Mouse (Mus musculus): ENCODE results near the gene Entpd2. TPM values are rescaled to one million over a fixed set of nuclear protein-coding genes. Genes with fewer than 3 reads are reported as not detected.

Gene Entpd2
- polyA plus RNA-seq, 1 experiment from 2014 or later = 7.4 TPM

- WGBS = 81% methylated on average over 11 of the region's 11 CpGs
Measured at GRCm38 (mm10) chr2:25432326-25433098, 36.8 kb downstream of the Entpd2 start.

GRCm38 (mm10) chr2:25433101-25433500, 37.4 kb downstream of the Entpd2 start:
- Histone ChIP-seq H3K36me3 (ENCODE audit: control insufficient read depth, insufficient read depth, low read length) (peaks cover 28% of the 10 kb centered on the region), H3K27ac (ENCODE audit: low read depth, low read length) (no peak overlapping the region)

More at GRCm38 (mm10) chr2:25432326-25433098, 36.8 kb downstream of the Entpd2 start:
- Histone ChIP-seq H3K9ac (ENCODE audit: low read depth, low read length) (no peak overlapping the region), H3K4me3 (ENCODE audit: low read length) (no peak overlapping the region), H3K27me3 (replicated peaks; ENCODE audit: control insufficient read depth, insufficient read depth, low read length) (no peaks in the 10 kb centered on the region), H3K9me3 (ENCODE audit: control insufficient read depth, low read length) (no peaks in the 10 kb centered on the region), H3K4me2 (ENCODE audit: low read length) (no peak overlapping the region), H3K27ac (ENCODE audit: low read depth, low read length) (no peak overlapping the region), H3K4me1 (ENCODE audit: control insufficient read depth, insufficient read depth, low read depth, low read length) (peaks cover 25% of the 10 kb centered on the region), H3K36me3 (ENCODE audit: control insufficient read depth, insufficient read depth, low read length) (peaks cover 26% of the 10 kb centered on the region)
- no peak for ATAC-seq

GRCm38 (mm10) chr2:25434292-25434691, 38.6 kb downstream of the Entpd2 start:
- Histone ChIP-seq H3K4me2 (ENCODE audit: low read length) (no peak overlapping the region), H3K4me3 (ENCODE audit: low read length) (no peak overlapping the region), H3K9me3 (ENCODE audit: control insufficient read depth, low read length) (no peaks in the 10 kb centered on the region), H3K36me3 (ENCODE audit: control insufficient read depth, insufficient read depth, low read length) (peaks cover 40% of the 10 kb centered on the region), H3K27me3 (replicated peaks; ENCODE audit: control insufficient read depth, insufficient read depth, low read length) (no peaks in the 10 kb centered on the region), H3K27ac (ENCODE audit: low read depth, low read length) (no peak overlapping the region), H3K9ac (ENCODE audit: low read depth, low read length) (no peak overlapping the region), H3K4me1 (ENCODE audit: control insufficient read depth, insufficient read depth, low read depth, low read length) (peaks cover 25% of the 10 kb centered on the region)
- no peak for ATAC-seq
- WGBS = 89% methylated on average over 8 of the region's 8 CpGs

More at GRCm38 (mm10) chr2:25433101-25433500, 37.4 kb downstream of the Entpd2 start:
- no peak for ATAC-seq
- H3K9me3 ChIP-seq (ENCODE audit: control insufficient read depth, low read length) = no peaks in the 10 kb centered on the region
- H3K9ac ChIP-seq (ENCODE audit: low read depth, low read length) = no peak overlapping the region
- H3K4me1 ChIP-seq (ENCODE audit: control insufficient read depth, insufficient read depth, low read depth, low read length) = peaks cover 25% of the 10 kb centered on the region
- no peak overlapping the region for H3K4me2 ChIP-seq (ENCODE audit: low read length)
- 94% methylated on average over 17 of the region's 17 CpGs for WGBS
- no peak overlapping the region for H3K4me3 ChIP-seq (ENCODE audit: low read length)
- no peaks in the 10 kb centered on the region for H3K27me3 ChIP-seq (replicated peaks; ENCODE audit: control insufficient read depth, insufficient read depth, low read length)

GRCm38 (mm10) chr2:25436286-25436820, 40.7 kb downstream of the Entpd2 start:
- no peaks in the 10 kb centered on the region for H3K27me3 ChIP-seq (replicated peaks; ENCODE audit: control insufficient read depth, insufficient read depth, low read length)
- no peak overlapping the region for H3K4me2 ChIP-seq (ENCODE audit: low read length)
- no peak overlapping the region for H3K9ac ChIP-seq (ENCODE audit: low read depth, low read length)
- no peak overlapping the region for H3K27ac ChIP-seq (ENCODE audit: low read depth, low read length)
- ATAC-seq = no peak
- H3K36me3 ChIP-seq (ENCODE audit: control insufficient read depth, insufficient read depth, low read length) = peaks cover 55% of the 10 kb centered on the region
- whole genome bisulfite sequencing = 96% methylated on average over 10 of the region's 10 CpGs
- peaks cover 4% of the 10 kb centered on the region for H3K4me1 ChIP-seq (ENCODE audit: control insufficient read depth, insufficient read depth, low read depth, low read length)
- H3K9me3 ChIP-seq (ENCODE audit: control insufficient read depth, low read length) = no peaks in the 10 kb centered on the region
- no peak overlapping the region for H3K4me3 ChIP-seq (ENCODE audit: low read length)

GRCm38 (mm10) chr2:25441067-25441466, 45.4 kb downstream of the Entpd2 start:
- Histone ChIP-seq H3K36me3 (ENCODE audit: control insufficient read depth, insufficient read depth, low read length) (peaks cover 77% of the 10 kb centered on the region), H3K4me3 (ENCODE audit: low read length) (no peak overlapping the region), H3K4me1 (ENCODE audit: control insufficient read depth, insufficient read depth, low read depth, low read length) (no peaks in the 10 kb centered on the region), H3K9ac (ENCODE audit: low read depth, low read length) (no peak overlapping the region), H3K4me2 (ENCODE audit: low read length) (no peak overlapping the region), H3K9me3 (ENCODE audit: control insufficient read depth, low read length) (no peaks in the 10 kb centered on the region), H3K27ac (ENCODE audit: low read depth, low read length) (no peak overlapping the region), H3K27me3 (replicated peaks; ENCODE audit: control insufficient read depth, insufficient read depth, low read length) (no peaks in the 10 kb centered on the region)
- WGBS = 89% methylated on average over 20 of the region's 20 CpGs
- ATAC-seq = no peak

- 94% methylated on average over 14 of the region's 14 CpGs for WGBS
- H3K27ac ChIP-seq (ENCODE audit: low read depth, low read length) = no peak overlapping the region
- peaks cover 77% of the 10 kb centered on the region for H3K36me3 ChIP-seq (ENCODE audit: control insufficient read depth, insufficient read depth, low read length)
- H3K9ac ChIP-seq (ENCODE audit: low read depth, low read length) = no peak overlapping the region
- no peak overlapping the region for H3K4me2 ChIP-seq (ENCODE audit: low read length)
- no peaks in the 10 kb centered on the region for H3K4me1 ChIP-seq (ENCODE audit: control insufficient read depth, insufficient read depth, low read depth, low read length)
- no peak for ATAC-seq
- no peaks in the 10 kb centered on the region for H3K9me3 ChIP-seq (ENCODE audit: control insufficient read depth, low read length)
- no peaks in the 10 kb centered on the region for H3K27me3 ChIP-seq (replicated peaks; ENCODE audit: control insufficient read depth, insufficient read depth, low read length)
- no peak overlapping the region for H3K4me3 ChIP-seq (ENCODE audit: low read length)
Measured at GRCm38 (mm10) chr2:25442682-25443081, 47.0 kb downstream of the Entpd2 start.

Small RNA genes lying within 50 kb of the gene (microRNA-seq; reads per million reads assigned to microRNA genes)
- gene Mir3087 = 0.62 reads per million

Other genes with a start within 250 kb of the Entpd2 start
- 13.6 and 16.3 TPM in 2 replicates for gene Nrarp, start 215.1 kb upstream of the Entpd2 start, polyA plus RNA-seq (2015; fragmentation: Nextera tagmentation; extraction: Ambion mirVana)
- gene Tor4a, start 199.0 kb upstream of the Entpd2 start, polyA plus RNA-seq (2015; fragmentation: Nextera tagmentation; extraction: Ambion mirVana) = 2.1 and 2.3 TPM in 2 replicates
- gene Nelfb, start 184.4 kb upstream of the Entpd2 start, polyA plus RNA-seq (2015; fragmentation: Nextera tagmentation; extraction: Ambion mirVana) = 105 and 112 TPM in 2 replicates
- not detected in 2 replicates for gene Stpg3, start 181.2 kb upstream of the Entpd2 start, polyA plus RNA-seq (2015; fragmentation: Nextera tagmentation; extraction: Ambion mirVana)
- 0.39 and 1.0 TPM in 2 replicates for gene Fam166a, start 177.1 kb upstream of the Entpd2 start, polyA plus RNA-seq (2015; fragmentation: Nextera tagmentation; extraction: Ambion mirVana)
- gene Tubb4b, start 171.2 kb upstream of the Entpd2 start, polyA plus RNA-seq (2015; fragmentation: Nextera tagmentation; extraction: Ambion mirVana) = 486 and 553 TPM in 2 replicates
- gene Slc34a3, start 161.5 kb upstream of the Entpd2 start, polyA plus RNA-seq (2015; fragmentation: Nextera tagmentation; extraction: Ambion mirVana) = not detected in 2 replicates
- not detected in 2 replicates for gene Rnf224, start 159.1 kb upstream of the Entpd2 start, polyA plus RNA-seq (2015; fragmentation: Nextera tagmentation; extraction: Ambion mirVana)
- gene Rnf208, start 153.6 kb upstream of the Entpd2 start, polyA plus RNA-seq (2015; fragmentation: Nextera tagmentation; extraction: Ambion mirVana) = 166 and 207 TPM in 2 replicates
- 0.24 TPM in 1 of 2 replicates, not detected in the other for gene Cysrt1, start 153.4 kb upstream of the Entpd2 start, polyA plus RNA-seq (2015; fragmentation: Nextera tagmentation; extraction: Ambion mirVana)
- 4.2 and 5.1 TPM in 2 replicates for gene AL732309.1, start 149.0 kb upstream of the Entpd2 start, polyA plus RNA-seq (2015; fragmentation: Nextera tagmentation; extraction: Ambion mirVana)
- gene Tmem203, start 140.4 kb upstream of the Entpd2 start, polyA plus RNA-seq (2015; fragmentation: Nextera tagmentation; extraction: Ambion mirVana) = 15.8 and 16.6 TPM in 2 replicates
- gene Tprn, start 133.3 kb upstream of the Entpd2 start, polyA plus RNA-seq (2015; fragmentation: Nextera tagmentation; extraction: Ambion mirVana) = 20.3 TPM in 2 replicates
- gene Ssna1, start 123.4 kb upstream of the Entpd2 start, polyA plus RNA-seq (2015; fragmentation: Nextera tagmentation; extraction: Ambion mirVana) = 181 and 183 TPM in 2 replicates
- gene Anapc2, start 123.4 kb upstream of the Entpd2 start, polyA plus RNA-seq (2015; fragmentation: Nextera tagmentation; extraction: Ambion mirVana) = 137 and 147 TPM in 2 replicates
- gene Tmem210, start 107.7 kb upstream of the Entpd2 start, polyA plus RNA-seq (2015; fragmentation: Nextera tagmentation; extraction: Ambion mirVana) = not detected in 2 replicates
- 0.12 and 0.13 TPM in 2 replicates for gene Lrrc26, start 106.0 kb upstream of the Entpd2 start, polyA plus RNA-seq (2015; fragmentation: Nextera tagmentation; extraction: Ambion mirVana)
- 56.9 and 65.8 TPM in 2 replicates for gene Grin1, start 76.7 kb upstream of the Entpd2 start, polyA plus RNA-seq (2015; fragmentation: Nextera tagmentation; extraction: Ambion mirVana)
- 41.6 and 48.3 TPM in 2 replicates for gene Man1b1, start 63.5 kb upstream of the Entpd2 start, polyA plus RNA-seq (2015; fragmentation: Nextera tagmentation; extraction: Ambion mirVana)
- 26.4 and 27.8 TPM in 2 replicates for gene Dpp7, start 39.5 kb upstream of the Entpd2 start, polyA plus RNA-seq (2015; fragmentation: Nextera tagmentation; extraction: Ambion mirVana)
- gene Uap1l1, start 30.2 kb upstream of the Entpd2 start, polyA plus RNA-seq (2015; fragmentation: Nextera tagmentation; extraction: Ambion mirVana) = 8.8 and 10.9 TPM in 2 replicates
- 15.7 and 17.2 TPM in 2 replicates for gene Sapcd2, start 23.6 kb upstream of the Entpd2 start, polyA plus RNA-seq (2015; fragmentation: Nextera tagmentation; extraction: Ambion mirVana)
- gene Npdc1, start 3.5 kb downstream of the Entpd2 start, polyA plus RNA-seq (2015; fragmentation: Nextera tagmentation; extraction: Ambion mirVana) = 481 and 505 TPM in 2 replicates
- gene Fut7, start 27.4 kb downstream of the Entpd2 start, polyA plus RNA-seq (2015; fragmentation: Nextera tagmentation; extraction: Ambion mirVana) = 0.19 and 0.23 TPM in 2 replicates
- gene Abca2, start 32.8 kb downstream of the Entpd2 start, polyA plus RNA-seq (2015; fragmentation: Nextera tagmentation; extraction: Ambion mirVana) = 13.5 and 15.5 TPM in 2 replicates
- gene Clic3, start 61.0 kb downstream of the Entpd2 start, polyA plus RNA-seq (2015; fragmentation: Nextera tagmentation; extraction: Ambion mirVana) = 3.4 and 4.1 TPM in 2 replicates
- gene Paxx, start 65.2 kb downstream of the Entpd2 start, polyA plus RNA-seq (2015; fragmentation: Nextera tagmentation; extraction: Ambion mirVana) = 117 and 134 TPM in 2 replicates
- 904 and 1,173 TPM in 2 replicates for gene Ptgds, start 74.2 kb downstream of the Entpd2 start, polyA plus RNA-seq (2015; fragmentation: Nextera tagmentation; extraction: Ambion mirVana)
- not detected in 2 replicates for gene Lcn12, start 98.0 kb downstream of the Entpd2 start, polyA plus RNA-seq (2015; fragmentation: Nextera tagmentation; extraction: Ambion mirVana)
- gene Fbxw5, start 104.9 kb downstream of the Entpd2 start, polyA plus RNA-seq (2015; fragmentation: Nextera tagmentation; extraction: Ambion mirVana) = 136 and 153 TPM in 2 replicates
- 6.1 and 6.6 TPM in 2 replicates for gene C8g, start 105.8 kb downstream of the Entpd2 start, polyA plus RNA-seq (2015; fragmentation: Nextera tagmentation; extraction: Ambion mirVana)
- 16.8 and 17.8 TPM in 2 replicates for gene Traf2, start 151.1 kb downstream of the Entpd2 start, polyA plus RNA-seq (2015; fragmentation: Nextera tagmentation; extraction: Ambion mirVana)
- gene Edf1, start 162.0 kb downstream of the Entpd2 start, polyA plus RNA-seq (2015; fragmentation: Nextera tagmentation; extraction: Ambion mirVana) = 384 and 413 TPM in 2 replicates
- gene Mamdc4, start 179.0 kb downstream of the Entpd2 start, polyA plus RNA-seq (2015; fragmentation: Nextera tagmentation; extraction: Ambion mirVana) = 1.8 and 3.7 TPM in 2 replicates
- 164 and 178 TPM in 2 replicates for gene Phpt1, start 179.3 kb downstream of the Entpd2 start, polyA plus RNA-seq (2015; fragmentation: Nextera tagmentation; extraction: Ambion mirVana)
- gene Ajm1, start 185.9 kb downstream of the Entpd2 start, polyA plus RNA-seq (2015; fragmentation: Nextera tagmentation; extraction: Ambion mirVana) = 12.0 and 15.1 TPM in 2 replicates
- 65.3 and 71.8 TPM in 2 replicates for gene Rabl6, start 212.6 kb downstream of the Entpd2 start, polyA plus RNA-seq (2015; fragmentation: Nextera tagmentation; extraction: Ambion mirVana)
- gene Ccdc183, start 221.8 kb downstream of the Entpd2 start, polyA plus RNA-seq (2015; fragmentation: Nextera tagmentation; extraction: Ambion mirVana) = 0.13 and 0.34 TPM in 2 replicates
- gene Tmem141, start 226.1 kb downstream of the Entpd2 start, polyA plus RNA-seq (2015; fragmentation: Nextera tagmentation; extraction: Ambion mirVana) = 54.6 and 66.8 TPM in 2 replicates
- 4.6 and 4.8 TPM in 2 replicates for gene Fcna, start 232.2 kb downstream of the Entpd2 start, polyA plus RNA-seq (2015; fragmentation: Nextera tagmentation; extraction: Ambion mirVana)